8 mouse cellular contexts compared by ENCODE assay signal in the genomic region with DNA sequence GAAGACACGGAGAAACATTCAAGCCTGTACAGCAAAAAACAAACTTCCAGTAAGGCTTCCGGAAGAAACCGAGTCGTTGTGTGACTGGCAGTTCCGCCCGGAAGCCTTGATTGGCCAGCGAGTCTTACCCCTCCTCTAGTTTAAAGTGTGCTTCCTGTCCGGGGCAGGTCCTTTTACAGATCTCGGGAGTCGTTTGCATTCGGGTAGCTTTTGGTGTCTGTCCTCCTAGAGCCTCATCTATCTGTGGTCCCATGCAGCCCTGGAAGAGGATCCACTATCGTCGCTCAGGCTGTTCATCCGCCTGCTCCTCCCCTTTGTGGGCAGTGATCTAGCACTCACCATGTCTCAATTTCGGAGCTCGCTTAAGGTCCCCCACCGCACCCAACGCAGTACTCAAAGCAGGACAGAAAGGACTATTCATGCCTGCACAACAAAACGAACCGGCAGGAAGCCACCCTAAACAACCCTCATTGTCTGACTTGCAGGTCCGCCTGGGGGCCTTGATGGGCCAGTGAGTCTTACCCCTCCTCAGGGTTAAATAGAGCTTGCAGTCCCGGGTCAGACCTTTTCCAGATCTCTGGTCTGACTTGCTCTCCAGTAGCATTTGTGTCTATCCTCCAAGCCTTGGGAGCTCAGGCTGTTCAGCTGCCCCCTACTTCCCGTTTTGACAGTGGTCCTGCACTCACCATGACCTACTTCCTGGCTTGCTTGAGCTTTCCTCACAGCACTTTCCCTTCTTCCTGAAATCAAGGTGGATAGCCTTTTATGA. TPM values are rescaled to one million over a fixed set of nuclear protein-coding genes. Genes with fewer than 3 reads are reported as not detected.
DNase-seq lines count a peak whose midpoint lies in the region; ATAC-seq and TF ChIP-seq lines count a peak whose summit lies in the region.

A gene (minus strand): TSS at position 82 of the 769 bp plus-strand sequence.

- peak within 1 kb of the TSS; percentile 83 for H3K4me2 ChIP-seq in embryonic facial prominence, embryonic 13.5 days
- peak within 1 kb of the TSS; percentile 81 for H3K4me2 ChIP-seq in limb, embryonic 12.5 days
- H3K4me2 ChIP-seq in midbrain, embryonic 15.5 days: peak within 1 kb of the TSS; percentile 65

- H3K9me3 ChIP-seq in embryonic facial prominence, embryonic 13.5 days: no peaks in the 10 kb centered on the region
- H3K9me3 ChIP-seq in limb, embryonic 12.5 days: no peaks in the 10 kb centered on the region
- no peaks in the 10 kb centered on the region for H3K9me3 ChIP-seq in midbrain, embryonic 15.5 days

- peak within 1 kb of the TSS; percentile 81 for H3K9ac ChIP-seq in embryonic facial prominence, embryonic 13.5 days
- peak within 1 kb of the TSS; percentile 80 for H3K9ac ChIP-seq in limb, embryonic 12.5 days (replicated peaks)
- peak within 1 kb of the TSS; percentile 50 for H3K9ac ChIP-seq in midbrain, embryonic 15.5 days

- ATAC-seq in embryonic facial prominence, embryonic 13.5 days (ENCODE audit: insufficient number of reproducible peaks, insufficient read depth, low FRiP score, low TSS enrichment, low read depth): peak; percentile 93
- ATAC-seq in limb, embryonic 12.5 days (ENCODE audit: insufficient number of reproducible peaks, insufficient read depth, low FRiP score, low TSS enrichment, low read depth): peak; percentile 98
- ATAC-seq in midbrain, embryonic 15.5 days (replicated peaks): peak; percentile 100

- peak within 1 kb of the TSS; percentile 80 for H3K27ac ChIP-seq in embryonic facial prominence, embryonic 13.5 days
- peak within 1 kb of the TSS; percentile 50 for H3K27ac ChIP-seq in kidney, adult 2 months (ENCODE audit: insufficient read depth, low read depth, low read length)
- peak within 1 kb of the TSS; percentile 82 for H3K27ac ChIP-seq in limb, embryonic 12.5 days
- peak within 1 kb of the TSS; percentile 88 for H3K27ac ChIP-seq in midbrain, embryonic 15.5 days
- H3K27ac ChIP-seq in spleen, adult 2 months (ENCODE audit: insufficient read depth, low read length): peak within 1 kb of the TSS; percentile 92

- no peaks in the 10 kb centered on the region for H3K27me3 ChIP-seq in embryonic facial prominence, embryonic 13.5 days
- H3K27me3 ChIP-seq in kidney, adult 2 months (replicated peaks; ENCODE audit: control insufficient read depth, insufficient read depth, low read length): no peaks in the 10 kb centered on the region
- no peaks in the 10 kb centered on the region for H3K27me3 ChIP-seq in limb, embryonic 12.5 days
- H3K27me3 ChIP-seq in midbrain, embryonic 15.5 days (replicated peaks): no peaks in the 10 kb centered on the region
- no peaks in the 10 kb centered on the region for H3K27me3 ChIP-seq in spleen, adult 2 months (ENCODE audit: control insufficient read depth, insufficient read depth, low read length)

- H3K4me1 ChIP-seq in embryonic facial prominence, embryonic 13.5 days: peaks cover 5% of the 10 kb centered on the region; the same call in 1 of the 2 replicates
- H3K4me1 ChIP-seq in kidney, adult 2 months (ENCODE audit: control insufficient read depth, insufficient read depth, low read length): peaks cover 2% of the 10 kb centered on the region; the same call in 1 of the 2 replicates
- 0 out of 2 replicates have a peak, but pooled peaks cover 3% of the 10 kb centered on the region for H3K4me1 ChIP-seq in limb, embryonic 12.5 days (replicated peaks)
- peaks cover 11% of the 10 kb centered on the region; the same call in 1 of the 2 replicates for H3K4me1 ChIP-seq in midbrain, embryonic 15.5 days
- H3K4me1 ChIP-seq in spleen, adult 2 months (ENCODE audit: control insufficient read depth, insufficient read depth, insufficient read length): peaks cover 2% of the 10 kb centered on the region

- no peak for TF ChIP-seq CTCF in kidney, adult 2 months (conservative IDR thresholded peaks at IDR 0.05; ENCODE audit: insufficient read depth, insufficient read length, low read depth, low read length)
- no peak for TF ChIP-seq CTCF in spleen, adult 2 months (IDR thresholded peaks at IDR 0.05; ENCODE audit: extremely low read depth, insufficient read depth, insufficient read length, insufficient replicate concordance)

- H3K36me3 ChIP-seq in embryonic facial prominence, embryonic 13.5 days: peaks cover 3% of the 10 kb centered on the region; the same call in 1 of the 2 replicates
- H3K36me3 ChIP-seq in kidney, adult 2 months (ENCODE audit: control insufficient read depth, insufficient read depth, low read length): no peaks in the 10 kb centered on the region
- H3K36me3 ChIP-seq in limb, embryonic 12.5 days: no peaks in the 10 kb centered on the region
- no peaks in the 10 kb centered on the region for H3K36me3 ChIP-seq in midbrain, embryonic 15.5 days (replicated peaks)
- no peaks in the 10 kb centered on the region for H3K36me3 ChIP-seq in spleen, adult 2 months (ENCODE audit: control insufficient read depth, insufficient read depth, low read length)

- peak; percentile 70 for DNase-seq in 3134 (ENCODE audit: extremely low read depth, insufficient read length, low spot score)
- DNase-seq in adrenal gland, postnatal 36 days: peak; percentile 79 to 82
- peak; percentile 79 to 84 for DNase-seq in heart, adult 18-20 months
- DNase-seq in kidney, adult 2 months: peak; percentile 89
- peak; percentile 65 to 67 for DNase-seq in spleen, adult 2 months (ENCODE audit: low read depth in 1 of 2, low spot score in 2 of 2)

- WGBS in embryonic facial prominence, embryonic 13.5 days: under 1% methylated on average over 23 of the region's 23 CpGs
- under 1% methylated on average over 23 of the region's 23 CpGs for WGBS in kidney, adult 2 months
- under 1% methylated on average over 23 of the region's 23 CpGs for WGBS in limb, embryonic 12.5 days
- under 1% methylated on average over 23 of the region's 23 CpGs for WGBS in midbrain, embryonic 15.5 days
- WGBS in spleen, adult 2 months: under 1% methylated on average over 23 of the region's 23 CpGs

- TF ChIP-seq POLR2A in kidney, adult 2 months (IDR thresholded peaks at IDR 0.05; ENCODE audit: low read depth, low read length): no peak
- no peak; the same call in 1 of the 2 replicates for TF ChIP-seq POLR2A in spleen, adult 2 months (IDR thresholded peaks at IDR 0.05; ENCODE audit: low read depth, low read length)

- peak within 1 kb of the TSS; percentile 54 for H3K4me3 ChIP-seq in embryonic facial prominence, embryonic 13.5 days
- H3K4me3 ChIP-seq in kidney, adult 2 months (ENCODE audit: insufficient read depth, low read depth, low read length): peak within 1 kb of the TSS; percentile 76
- H3K4me3 ChIP-seq in limb, embryonic 12.5 days (replicated peaks): peak within 1 kb of the TSS; percentile 61
- H3K4me3 ChIP-seq in midbrain, embryonic 15.5 days: peak within 1 kb of the TSS; percentile 73
- H3K4me3 ChIP-seq in spleen, adult 2 months (ENCODE audit: extremely low read depth, insufficient read depth, insufficient read length): peak within 1 kb of the TSS; percentile 81

RNA-seq across cellular contexts. Expression of the gene that starts here (rescaled TPM):
- total RNA-seq in adrenal gland, postnatal 36 days (2021): 10 to 100 TPM in 1 of 2 experiments, 1 to 10 TPM in 1; 9.0 to 11.2 TPM
- polyA plus RNA-seq in embryonic facial prominence, embryonic 13.5 days (2015; fragmentation: Nextera tagmentation; extraction: Ambion mirVana): 24.6 and 27.1 TPM in 2 replicates
- 1 to 10 TPM; 4.8 to 7.6 TPM for total RNA-seq in heart, adult 18-20 months (2021)
- 1.2 and 1.7 TPM in 2 replicates for polyA plus RNA-seq in kidney, adult 2 months (2012; rRNA removed)
- 22.1 and 28.4 TPM in 2 replicates for polyA plus RNA-seq in limb, embryonic 12.5 days (2016; fragmentation: Nextera tagmentation; extraction: Ambion mirVana)
- polyA plus RNA-seq in midbrain, embryonic 15.5 days (2015; fragmentation: Nextera tagmentation; extraction: Ambion mirVana): 17.1 and 19.7 TPM in 2 replicates
- polyA plus RNA-seq in spleen, adult 2 months (2012; rRNA removed): 0.40 and 0.55 TPM in 2 replicates

Comparison
In these comparisons a context has a peak if more than half of its experiments do, and no peak if none do; other contexts are left out.
1. Peak in every context shown above with its lines: DNase-seq, ATAC-seq, H3K4me3 ChIP-seq and H3K27ac ChIP-seq.
2. Peak in DNase-seq, H3K4me3 ChIP-seq and H3K27ac ChIP-seq in spleen, adult 2 months; RNA of the gene not detected or under 1 TPM.